Mouse (Mus musculus) left cerebral cortex, postnatal 10 days (tissue): ENCODE measurements around the gene Gm21750. TPM values are rescaled to one million over a fixed set of nuclear protein-coding genes. Genes with fewer than 3 reads are reported as not detected.
A peak's percentile ranks its signal among the peaks of the same experiment; 100 is the strongest.
"Not testable (repeated sequence)": the region's sequence is repeated elsewhere in the genome, so short reads cannot be mapped to it uniquely, and the experiment has no call there.

Experiments
- DNase-seq, 2 experiments: peaks; one replicate each; pipeline ENCODE4 v3.0.0; 2021 to 2022; ENCODE audit warnings: low spot score in 2 of 2, mixed read lengths in 1 of 2; ENCODE audit errors: extremely low spot score in 1 of 2
- intact Hi-C: fragments of 180-260 bp; cut with DNase I; formaldehyde crosslinking; loops from one replicate; pipeline ENCODE4 v1.15.1; 2025
- total RNA-seq, 2 experiments: library from RNA; stranded (reverse); gene quantifications; 2 replicates each; pipeline ENCODE4 v1.2.3; 2021

Gm21750 gene
- under 1 TPM in 1 of 2 experiments, not detected in 1; 0.21 TPM for total RNA-seq

DNA sequence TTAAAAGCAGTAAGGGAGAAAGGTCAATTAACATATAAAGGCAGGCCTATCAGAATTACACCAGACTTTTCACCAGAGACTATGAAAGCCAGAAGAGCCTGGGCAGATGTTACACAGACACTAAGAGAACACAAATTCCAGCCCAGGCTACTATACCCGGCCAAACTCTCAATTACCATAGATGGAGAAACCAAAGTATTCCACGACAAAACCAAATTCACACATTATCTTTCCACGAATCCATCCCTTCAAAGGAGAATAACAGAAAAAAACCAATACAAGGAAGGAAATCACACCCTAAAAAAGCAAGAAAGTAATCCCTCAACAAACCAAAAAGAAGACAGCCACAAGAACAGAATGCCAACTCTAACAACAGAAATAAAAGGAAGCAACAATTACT, at the start of gene Gm21750:
Gene Gm21750, plus strand, starts transcription at position 301 of the 400 bp plus-strand sequence.
- DNase-seq, intact Hi-C loops: not testable (repeated sequence)

DNA sequence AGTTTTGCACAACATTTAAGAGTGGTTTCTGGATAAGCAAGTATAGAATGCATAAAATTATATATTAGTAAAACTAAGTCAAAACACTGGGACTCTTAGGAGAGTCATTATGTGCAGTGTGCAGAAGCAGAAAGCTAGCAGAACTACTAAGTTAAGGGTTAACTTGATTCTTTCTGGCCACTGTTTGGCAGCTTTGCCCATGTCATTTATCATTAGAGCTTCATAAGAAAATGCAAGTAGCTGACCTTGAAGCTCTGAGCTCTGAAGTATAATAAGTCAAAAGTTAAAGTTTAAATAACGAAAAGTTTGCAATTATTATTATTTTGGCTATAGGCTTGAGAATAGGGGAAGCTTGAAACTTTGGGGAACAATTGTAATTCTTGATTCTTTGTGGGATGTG, 46.1 kb upstream of the Gm21750 start:
- DNase-seq, intact Hi-C loops: not testable (repeated sequence)

DNA sequence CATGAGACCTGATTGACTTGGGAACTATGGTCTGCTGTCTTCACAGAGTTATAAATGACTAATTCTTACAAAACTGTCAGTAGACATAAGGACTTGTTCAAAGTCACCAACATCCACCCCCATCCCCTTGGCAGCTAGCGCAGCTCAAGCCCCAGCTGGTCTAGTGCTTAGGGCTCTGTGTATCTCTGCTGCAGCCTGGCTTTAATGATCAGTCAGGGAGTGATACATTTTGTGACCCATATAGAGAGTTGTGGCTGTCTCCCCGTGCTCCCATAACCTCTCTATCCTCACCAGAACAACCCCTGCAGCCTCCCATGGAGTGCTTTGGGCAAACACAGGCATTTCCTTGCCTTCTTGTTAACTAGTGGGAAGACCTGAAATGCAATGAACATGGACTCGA, 40.1 kb upstream of the Gm21750 start:
- intact Hi-C loops: no loop called here

DNA sequence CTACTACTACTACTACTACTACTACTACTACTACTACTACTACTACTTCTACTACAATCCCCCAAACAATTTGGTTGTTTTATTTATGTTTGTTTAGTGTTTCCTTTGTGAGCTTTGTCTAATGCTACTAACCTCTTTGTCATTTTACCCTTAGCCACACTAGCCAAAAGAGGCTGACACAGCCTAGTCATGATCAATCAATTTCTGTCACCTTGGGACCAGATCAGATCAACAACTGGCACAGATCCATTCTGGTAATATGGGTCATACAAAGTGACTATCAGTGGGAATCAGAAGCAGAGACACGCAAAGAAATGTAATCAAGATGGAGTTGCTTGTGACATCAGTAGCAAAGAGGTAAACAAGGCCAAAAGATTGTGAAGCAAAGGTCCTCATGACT, 38.0 kb upstream of the Gm21750 start:
- no peak for DNase-seq
- intact Hi-C loops: no loop called here

More for the DNA sequence above, 40.1 kb upstream of the Gm21750 start:
- no peak for DNase-seq

DNA sequence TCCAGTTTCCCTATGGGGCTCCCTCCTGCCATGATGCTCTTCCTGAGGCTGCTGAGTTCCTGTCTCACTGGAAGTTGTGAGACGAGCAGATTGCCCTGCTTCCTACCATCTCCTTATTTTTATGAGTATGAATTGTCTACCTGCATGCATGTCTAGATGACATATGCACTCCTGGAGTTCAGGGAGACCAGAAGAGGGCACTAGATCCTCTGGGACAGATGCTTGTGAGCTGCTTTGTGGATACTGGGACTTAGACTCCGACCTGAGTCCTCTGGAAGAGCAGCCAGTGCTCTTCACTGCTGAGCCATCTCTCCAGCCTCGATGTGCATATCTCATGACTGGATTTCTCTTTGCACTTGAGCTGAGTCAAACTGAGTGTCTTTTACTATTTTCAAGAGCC, 35.6 kb upstream of the Gm21750 start:
- DNase-seq: no peak
- intact Hi-C loops: no loop called here

DNA sequence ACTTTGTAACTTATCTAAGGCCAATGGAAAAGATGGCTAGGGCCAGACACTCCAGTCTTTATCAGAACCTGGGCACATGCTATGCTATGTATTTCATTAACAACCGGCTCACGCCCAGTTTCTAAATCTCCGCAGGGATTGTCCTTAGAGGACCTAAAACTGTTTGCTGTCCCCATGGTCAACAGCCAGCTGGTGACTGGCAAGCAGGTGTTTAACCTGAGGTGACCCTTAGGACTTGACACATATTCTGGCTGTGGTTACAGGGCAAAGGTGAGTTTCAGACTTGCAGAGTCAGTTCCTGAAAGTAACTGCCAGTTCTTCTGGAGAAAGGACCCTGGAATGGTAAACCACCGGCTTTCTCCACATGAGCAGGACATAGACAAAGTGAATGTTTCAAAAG, 29.5 kb upstream of the Gm21750 start:
- no peak for DNase-seq
- intact Hi-C loops: no loop called here

DNA sequence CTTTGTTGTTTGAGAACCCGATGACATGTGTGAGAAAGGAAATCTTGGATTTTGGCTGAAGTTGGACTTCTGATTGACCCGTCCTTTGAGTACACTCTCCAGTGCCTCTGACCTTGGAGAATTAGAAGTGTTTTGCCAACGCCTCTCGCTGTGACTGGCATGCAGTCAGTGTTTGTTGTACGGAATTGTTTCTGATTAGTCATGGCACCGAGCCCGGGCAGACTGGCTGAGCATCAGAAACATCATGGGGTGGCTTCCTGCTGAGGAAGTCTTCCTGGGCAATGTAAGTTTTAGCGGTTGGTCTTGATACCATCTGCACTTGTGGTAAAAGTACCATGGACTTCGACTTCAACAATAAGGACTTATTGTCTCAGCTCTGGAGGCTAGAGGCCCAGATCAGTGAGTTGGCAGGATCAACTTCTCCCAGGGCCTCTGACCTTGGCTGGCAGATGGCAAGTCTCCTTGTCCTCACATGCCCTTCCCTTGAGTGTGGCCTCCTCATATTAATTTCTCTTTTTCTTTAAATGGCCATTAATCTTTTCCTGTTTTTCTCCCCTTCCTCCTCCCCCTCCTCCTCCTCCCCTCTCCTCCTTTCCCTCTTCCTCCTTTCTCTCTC, 28.3 kb upstream of the Gm21750 start:
- intact Hi-C loops: no loop called here
- peak; percentile 40 to 80 for DNase-seq

DNA sequence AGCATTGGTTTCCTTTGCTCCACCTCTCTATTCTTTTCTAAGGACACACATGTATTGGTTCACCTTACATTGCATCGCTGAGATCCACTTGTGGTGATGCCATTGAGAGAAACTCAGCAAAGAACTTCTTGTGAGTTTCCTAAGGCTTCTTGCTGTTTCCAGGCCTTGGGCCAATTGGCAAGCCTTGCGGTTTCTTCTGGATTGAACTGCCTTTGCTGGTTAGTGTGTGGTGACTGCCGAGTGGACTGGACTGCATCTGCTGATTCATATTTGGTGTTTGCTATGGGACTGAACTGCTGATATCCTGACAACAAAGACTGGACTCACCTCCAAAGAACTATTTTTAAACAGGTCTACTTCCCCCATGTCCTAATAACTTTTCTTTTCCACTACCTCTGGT, 26.7 kb upstream of the Gm21750 start:
- intact Hi-C loops: no loop called here

DNA sequence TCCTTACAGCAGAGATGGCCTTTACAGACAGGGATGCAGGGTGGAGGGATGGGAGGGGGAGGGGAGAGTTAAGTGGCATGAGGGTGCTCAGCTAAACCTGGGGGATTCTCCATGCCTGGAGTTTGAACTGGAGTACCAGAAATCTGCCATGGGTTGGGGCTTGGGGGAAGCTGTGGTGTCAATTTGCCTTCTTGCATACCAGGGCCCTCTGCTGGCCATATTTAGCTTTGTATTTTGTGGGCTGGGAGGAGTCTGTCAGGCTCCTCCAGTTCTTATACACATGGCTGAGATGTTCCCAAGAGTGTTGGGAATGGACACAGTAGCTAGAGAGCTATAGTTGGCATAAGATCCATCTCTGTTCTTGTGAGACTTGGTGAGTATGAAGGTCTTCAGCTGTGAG, 23.6 kb upstream of the Gm21750 start:
- intact Hi-C loops: no loop called here
- DNase-seq: no peak

More for the DNA sequence above, 26.7 kb upstream of the Gm21750 start:
- DNase-seq: no peak

DNA sequence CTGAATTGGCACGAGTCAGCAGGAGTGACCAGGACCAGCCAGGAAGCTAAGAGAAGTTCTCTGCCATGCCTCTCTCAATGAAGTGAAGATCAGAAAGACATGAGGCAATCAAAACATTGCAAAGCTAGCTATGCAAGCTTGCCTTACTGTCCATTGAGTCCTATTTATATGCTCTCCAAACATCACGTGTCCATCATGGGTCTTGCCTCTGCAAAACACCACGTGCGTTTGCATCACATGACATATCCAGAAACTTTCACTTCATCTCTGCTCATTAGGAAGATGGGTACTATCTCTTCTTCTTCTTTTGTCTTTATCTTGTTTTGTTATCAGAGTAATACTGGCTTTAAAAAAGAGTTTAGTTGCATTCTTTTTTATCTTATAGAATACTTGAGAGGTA, 10.8 kb upstream of the Gm21750 start:
- intact Hi-C loops: no loop called here
- DNase-seq: no peak

DNA sequence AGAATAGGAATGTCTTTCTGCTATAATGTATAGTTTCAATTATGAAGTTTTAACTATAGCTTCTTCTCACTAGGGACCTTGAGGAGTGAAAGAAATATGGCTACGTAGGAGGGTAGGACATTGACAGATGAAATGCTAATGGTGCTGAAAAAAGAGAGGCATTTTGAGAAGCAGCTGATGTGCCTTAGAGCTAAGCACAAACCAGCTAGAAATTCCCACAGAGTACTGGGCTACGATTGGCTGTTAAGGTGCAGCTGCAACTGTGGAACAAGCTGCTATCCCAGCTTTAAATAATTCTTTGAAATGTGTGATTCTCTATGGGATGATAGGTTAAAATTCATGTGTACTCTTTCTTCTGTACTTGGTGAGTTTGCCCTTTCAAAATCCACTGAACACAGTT, 9.1 kb downstream of the Gm21750 start:
- intact Hi-C loops: no loop called here
- DNase-seq: peak in 1 of 2 experiments; percentile 29

DNA sequence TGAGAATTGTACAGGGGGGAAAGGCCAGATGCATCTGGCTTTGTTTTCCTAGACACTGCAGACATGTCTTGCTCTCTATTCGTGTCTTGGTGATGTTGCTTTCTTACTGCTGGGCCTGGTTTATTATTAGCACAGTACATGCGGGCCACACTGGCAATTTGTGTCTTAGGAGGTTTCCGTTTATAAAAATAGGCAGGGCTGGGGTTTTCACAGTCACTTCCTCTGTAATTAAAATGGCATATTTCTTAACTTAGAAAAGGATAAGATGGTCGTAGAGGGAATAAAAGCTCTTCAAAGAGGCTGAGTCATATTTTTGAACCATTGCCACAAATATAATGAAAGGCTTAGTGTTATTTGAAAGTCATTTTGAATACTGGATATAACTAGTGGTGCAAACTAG, 26.7 kb downstream of the Gm21750 start:
- no peak for DNase-seq
- intact Hi-C loops: no loop called here

DNA sequence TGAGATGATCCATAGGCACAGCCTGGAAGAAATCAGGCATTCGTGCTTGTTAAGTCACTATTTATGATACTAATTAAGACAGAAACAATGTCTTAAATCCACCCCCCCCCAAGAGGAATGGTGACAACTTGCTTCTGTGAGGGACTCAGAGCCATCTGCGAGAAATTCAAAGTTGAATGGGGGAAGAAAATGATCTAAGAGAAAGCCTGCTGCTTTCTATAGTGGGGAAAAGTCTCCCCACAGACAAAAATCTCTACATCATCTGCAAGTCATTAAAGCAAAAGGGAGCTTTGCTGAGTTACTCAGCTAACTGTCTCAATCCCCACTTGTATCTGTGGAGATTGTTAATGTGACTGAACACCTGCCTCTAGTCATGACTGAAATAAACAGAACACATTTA, 27.4 kb downstream of the Gm21750 start:
- no peak for DNase-seq
- intact Hi-C loops: no loop called here

DNA sequence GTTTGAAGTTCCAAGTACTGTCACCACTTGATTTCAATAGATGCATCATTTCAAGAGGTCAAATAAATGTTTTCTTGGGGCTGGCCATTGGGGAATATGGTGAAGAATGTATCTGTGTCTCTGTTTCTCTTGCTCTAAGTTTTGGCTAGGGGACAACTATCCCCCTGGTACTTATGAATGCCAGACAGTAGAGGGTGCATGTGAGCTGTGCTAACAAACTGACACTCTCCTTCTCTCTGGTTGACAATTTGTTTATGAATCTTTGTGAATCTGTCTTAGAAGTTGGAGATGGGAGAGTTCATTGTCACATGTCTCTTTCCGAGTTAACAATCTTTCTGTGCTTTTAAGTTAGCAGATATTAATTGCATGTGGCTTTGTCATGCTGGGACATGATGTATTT, 39.2 kb downstream of the Gm21750 start:
- intact Hi-C loops: loop anchor here (10.0 kb wide), 2 partner anchors 945 to 1005 kb away; partner anchors contain the start of gene Htr2a
- DNase-seq: peak in 1 of 2 experiments; percentile 22

DNA sequence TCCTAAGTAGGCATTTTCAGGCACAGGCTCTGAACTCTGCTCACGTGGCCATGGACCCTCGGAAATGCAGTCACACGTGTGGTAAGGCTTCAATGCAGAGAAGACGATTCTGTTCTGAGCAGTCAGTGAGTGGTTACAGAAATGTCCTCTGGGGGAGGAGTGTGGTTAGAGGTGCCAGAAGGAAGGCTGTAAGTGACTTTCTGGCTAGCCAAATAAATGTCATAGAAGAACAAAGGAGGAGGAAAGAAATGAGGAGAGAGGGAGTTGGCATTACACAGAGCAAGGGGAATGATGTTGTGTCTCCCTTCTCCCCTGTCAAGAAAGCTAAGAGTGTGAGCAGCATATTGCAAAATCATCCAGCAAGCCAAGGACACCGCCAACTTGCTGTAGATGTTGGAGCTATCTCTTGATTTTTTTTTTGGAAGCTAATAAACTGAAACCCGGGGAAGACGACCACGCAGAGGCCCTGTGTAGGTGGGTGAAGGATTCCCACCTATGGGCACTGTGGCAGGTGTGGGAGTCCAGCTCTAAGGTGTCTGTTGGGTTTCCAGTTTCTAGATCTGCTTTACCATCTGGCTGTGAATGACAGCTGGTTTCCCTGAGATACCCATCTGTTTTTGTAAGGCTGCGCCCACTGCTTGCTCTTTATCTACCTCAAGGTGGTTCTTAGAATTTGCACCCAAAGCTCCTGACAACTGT, 48.5 kb downstream of the Gm21750 start:
- intact Hi-C loops: loop anchor here (10.0 kb wide), 2 partner anchors 935 to 995 kb away; partner anchors contain the start of gene Htr2a
- no peak for DNase-seq

Other genes starting within 250 kb of the Gm21750 start
- gene Med4, start 151.2 kb upstream of the Gm21750 start, total RNA-seq: 10 to 100 TPM; 31.6 to 31.9 TPM
- gene Sucla2, start 135.9 kb upstream of the Gm21750 start, total RNA-seq: 100 to 1,000 TPM; 141 to 150 TPM
- 1 to 10 TPM; 6.9 to 7.9 TPM for gene Nudt15, start 113.0 kb upstream of the Gm21750 start, total RNA-seq